Mouse (Mus musculus): ENCODE measurements around the gene Cwc27.

The Cwc27 gene

GRCm38 (mm10) chr13:104608516-104608915 lies 208.4 kb downstream of the Cwc27 start:
- no peak for DNase-seq

- DNase-seq = no peak
Observed at GRCm38 (mm10) chr13:104606786-104607580, 210.0 kb downstream of the Cwc27 start.

- no peak for DNase-seq
Observed at GRCm38 (mm10) chr13:104605111-104605510, 211.8 kb downstream of the Cwc27 start.

- no peak for DNase-seq
Observed at GRCm38 (mm10) chr13:104602197-104602596, 214.7 kb downstream of the Cwc27 start.

GRCm38 (mm10) chr13:104601783-104602182 lies 215.2 kb downstream of the Cwc27 start:
- no peak for DNase-seq

- DNase-seq = no peak
Observed at GRCm38 (mm10) chr13:104596199-104596598, 220.7 kb downstream of the Cwc27 start.

GRCm38 (mm10) chr13:104594820-104595351 lies 222.1 kb downstream of the Cwc27 start:
- no peak for DNase-seq

- no peak for DNase-seq
Observed at GRCm38 (mm10) chr13:104590931-104591330, 226.0 kb downstream of the Cwc27 start.

- DNase-seq = no peak
Observed at GRCm38 (mm10) chr13:104590097-104590607, 226.8 kb downstream of the Cwc27 start.

GRCm38 (mm10) chr13:104588383-104588782 lies 228.6 kb downstream of the Cwc27 start:
- DNase-seq = no peak
